Mouse (Mus musculus) gastrocnemius, postnatal 4 days (tissue): ENCODE measurements around the gene Thap8. TPM values are rescaled to one million over a fixed set of nuclear protein-coding genes. Genes with fewer than 3 reads are reported as not detected.
"Not testable (repeated sequence)": the region's sequence is repeated elsewhere in the genome, so short reads cannot be mapped to it uniquely, and the experiment has no call there.

Experiments used
- DNase-seq, 2 experiments: peaks; one replicate each; pipeline ENCODE4 v3.0.0; 2021 to 2022; ENCODE audit warnings: low spot score in 2 of 2, mixed read lengths in 2 of 2
- long read RNA-seq, 2 experiments: library from polyadenylated mRNA; stranded (forward); transcript quantifications; one replicate each; pipeline ENCODE4 v2.0.0; 2021
- total RNA-seq, 2 experiments: library from RNA; stranded (reverse); gene quantifications; 2 replicates each; pipeline ENCODE4 v1.2.3; 2021

Thap8 gene
- under 1 TPM; 0.29 to 0.96 TPM for total RNA-seq
- long read RNA-seq, experiment 1: 0 reads
- long read RNA-seq, experiment 2: 0 reads

DNA sequence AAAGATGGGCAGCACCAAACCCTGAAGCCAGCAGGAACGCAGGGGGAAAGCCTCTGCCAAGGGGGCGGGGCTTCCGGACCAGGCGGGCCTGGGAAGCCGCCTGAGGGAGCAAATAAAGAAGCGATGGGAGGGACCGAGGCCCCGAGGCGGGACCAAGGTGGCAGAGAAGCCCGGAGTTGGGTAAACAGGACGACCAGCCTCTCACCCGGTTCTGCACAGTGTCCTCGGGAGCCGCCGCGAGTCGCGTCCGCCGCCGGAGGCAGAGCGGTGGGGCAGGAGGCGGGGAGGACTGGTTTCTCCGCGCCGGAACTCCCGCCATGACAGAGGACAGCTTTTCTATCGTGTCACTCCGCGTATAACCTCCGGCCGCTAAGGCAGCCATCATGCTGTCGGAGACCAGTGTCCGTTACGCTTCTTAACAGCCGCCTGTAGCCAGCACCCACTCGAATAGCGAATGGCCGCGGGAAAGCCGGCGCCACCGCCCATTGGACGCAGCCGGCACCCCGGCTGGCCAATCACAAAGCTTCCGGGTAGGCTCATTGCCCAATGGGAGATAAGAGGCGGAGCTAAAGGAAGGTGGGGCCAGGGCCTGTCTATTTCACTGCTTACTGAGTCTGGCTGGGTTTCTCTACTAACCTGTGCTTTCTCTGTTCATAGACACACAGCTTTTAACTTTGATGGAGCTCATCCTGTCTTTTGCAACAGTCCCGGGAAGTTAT lies at the start of gene Thap8, which contains the start of gene Wdr62:
Gene Thap8 (plus strand): TSS at position 144 of the 719 bp plus-strand sequence.
Gene Wdr62 (minus strand): TSS at position 469 of the 719 bp plus-strand sequence.
- DNase-seq: peak; percentile 85 to 92

DNA sequence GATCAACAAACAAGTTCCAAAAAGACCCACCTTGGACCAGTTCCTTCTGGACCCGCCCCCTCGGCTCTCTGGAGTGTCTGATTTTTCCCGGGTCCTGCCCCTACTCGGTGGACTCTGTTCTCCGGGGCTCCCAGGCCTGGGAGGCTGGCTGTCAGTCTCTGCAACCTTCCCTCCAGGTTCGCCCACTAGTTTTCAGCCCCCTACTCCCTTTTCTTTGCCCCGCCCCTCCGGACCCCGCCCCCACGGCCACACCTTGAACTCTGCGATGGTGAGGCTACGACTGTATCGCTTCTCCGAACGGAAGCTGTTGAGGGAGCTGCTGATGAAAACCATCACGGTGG lies 48.6 kb upstream of the Thap8 start:
- DNase-seq: no peak

DNA sequence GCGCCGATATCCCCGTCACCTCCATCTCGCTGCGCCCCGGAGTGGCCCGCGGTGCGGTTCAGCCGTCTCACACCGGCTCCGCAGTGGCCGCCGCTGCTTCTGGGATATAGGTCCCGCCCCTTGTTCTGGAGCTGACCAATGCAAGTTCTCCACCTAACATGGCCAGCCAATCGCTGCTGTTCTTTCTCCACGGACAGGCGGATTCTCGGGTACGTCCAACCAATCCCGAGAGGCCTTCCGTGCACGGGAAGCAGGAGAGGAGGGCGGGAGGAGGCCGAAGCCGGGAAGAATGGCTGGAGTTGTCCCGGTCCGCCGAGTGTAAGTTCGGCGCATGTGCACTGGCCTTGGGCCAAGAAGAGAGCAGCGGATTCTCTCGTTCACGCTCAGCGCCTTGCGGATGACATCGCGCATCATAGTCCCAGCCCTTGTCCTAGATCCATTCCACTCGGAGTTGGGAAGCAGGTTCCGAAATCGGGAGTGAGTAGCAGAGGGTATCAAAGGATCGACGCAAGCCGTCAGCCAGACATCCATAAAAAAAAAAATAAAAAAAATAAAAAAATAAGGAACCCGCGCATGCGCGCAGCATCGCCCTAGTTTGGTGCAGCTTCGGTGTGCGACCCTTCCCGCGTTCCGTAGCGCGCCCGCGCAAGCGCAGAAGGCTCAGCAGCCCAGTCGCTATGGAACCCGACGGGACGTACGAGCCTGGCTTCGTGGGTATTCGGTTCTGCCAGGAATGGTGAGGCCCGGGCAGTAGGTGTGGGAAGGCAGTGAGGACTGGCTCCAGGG lies 48.0 kb upstream of the Thap8 start, which contains the start of the genes Polr2i and Tbcb:
Gene Polr2i (plus strand): TSS at position 280 of the 786 bp plus-strand sequence.
Gene Tbcb (minus strand): TSS at position 604 of the 786 bp plus-strand sequence.
- peak; percentile 96 to 98 for DNase-seq

DNA sequence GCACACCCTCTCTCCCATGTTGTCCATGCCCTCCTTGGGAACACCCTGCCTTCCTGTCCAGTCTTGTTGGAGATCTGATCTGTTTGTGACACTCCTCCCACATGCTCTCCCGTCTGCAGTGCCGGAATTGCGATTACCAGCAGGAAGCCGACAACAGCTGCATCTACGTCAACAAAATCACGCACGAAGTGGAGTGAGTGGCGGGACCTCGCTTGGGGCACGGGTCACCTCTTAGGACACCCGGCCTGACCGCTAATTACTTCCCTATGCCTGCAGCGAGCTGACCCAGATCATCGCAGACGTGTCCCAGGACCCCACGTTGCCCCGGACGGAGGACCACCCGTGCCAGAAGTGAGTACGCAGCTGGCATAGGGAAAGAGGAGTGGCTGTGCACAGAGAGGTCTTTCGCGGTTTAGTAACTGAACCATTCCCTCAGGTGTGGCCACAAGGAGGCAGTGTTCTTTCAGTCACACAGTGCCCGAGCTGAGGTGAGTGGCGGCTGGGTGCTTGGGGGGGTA lies 47.2 kb upstream of the Thap8 start:
- DNase-seq: peak in 1 of 2 experiments; percentile 70

DNA sequence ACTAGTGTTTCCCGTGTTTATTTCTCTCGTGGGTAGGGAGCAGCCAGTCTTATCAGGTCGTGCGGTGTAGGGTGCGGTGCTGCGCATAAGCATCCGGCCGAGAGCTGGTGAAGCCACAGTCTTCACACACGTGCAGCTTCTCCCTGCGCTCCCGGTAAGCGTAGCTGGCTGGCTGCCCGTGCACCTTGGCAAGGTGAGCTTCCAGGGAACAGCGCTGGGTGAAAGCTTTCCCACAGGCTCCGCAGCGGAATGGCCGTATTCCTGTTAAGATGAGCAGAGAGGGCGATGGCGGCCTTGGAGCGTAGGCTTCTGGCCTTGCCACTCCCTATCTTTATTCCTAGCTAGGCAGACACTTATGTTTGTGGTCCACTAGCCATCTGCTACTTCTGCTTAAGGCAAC lies 46.5 kb upstream of the Thap8 start:
- peak; percentile 31 to 33 for DNase-seq

DNA sequence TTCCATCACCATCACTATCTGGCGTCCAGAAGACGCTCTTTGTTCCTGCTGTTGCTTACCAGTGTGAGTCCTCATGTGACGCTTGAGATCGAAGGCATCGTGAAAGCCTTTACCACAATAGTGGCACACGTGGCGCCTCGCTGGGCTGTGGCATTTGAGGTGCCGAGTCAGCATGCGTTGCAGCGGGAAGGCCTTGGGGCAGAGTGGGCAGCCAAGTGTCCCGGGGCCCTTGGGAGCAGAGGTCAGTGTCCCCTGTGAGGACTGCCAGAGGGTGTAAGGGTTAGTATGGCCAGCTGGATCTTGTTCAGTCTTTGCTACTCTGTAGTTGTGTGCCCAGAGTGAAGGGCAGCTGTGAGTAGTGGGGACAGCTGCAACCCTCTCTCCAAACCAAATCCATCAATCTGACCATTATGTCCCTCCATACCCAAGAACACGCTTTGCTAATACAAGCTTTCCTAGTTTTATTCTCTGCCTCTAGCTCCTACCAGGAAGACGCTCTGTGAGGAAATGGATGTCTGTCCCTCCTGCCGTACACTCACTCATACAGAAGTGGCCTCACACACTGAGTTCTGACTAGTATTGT lies 45.5 kb upstream of the Thap8 start:
- DNase-seq: no peak

DNA sequence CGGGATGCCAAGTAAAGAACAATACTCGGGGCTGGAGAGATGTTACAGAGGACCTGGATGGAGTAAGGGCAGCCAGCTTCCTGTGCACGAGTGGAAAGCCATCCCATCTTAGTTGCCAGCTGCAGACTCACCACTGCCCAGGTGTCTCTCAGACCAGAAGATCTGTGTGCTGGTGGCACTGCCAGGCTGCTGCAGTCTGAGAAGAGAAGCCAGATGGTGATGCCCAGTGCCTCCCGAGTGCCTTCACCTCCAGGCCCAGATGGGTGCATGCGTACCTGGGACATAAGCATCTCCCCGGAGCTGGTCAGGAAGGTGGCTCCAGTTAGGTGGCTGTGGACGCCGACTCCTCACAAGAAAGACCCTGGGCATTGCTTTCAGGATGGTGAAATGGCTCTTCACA lies 44.8 kb upstream of the Thap8 start:
- no peak for DNase-seq

DNA sequence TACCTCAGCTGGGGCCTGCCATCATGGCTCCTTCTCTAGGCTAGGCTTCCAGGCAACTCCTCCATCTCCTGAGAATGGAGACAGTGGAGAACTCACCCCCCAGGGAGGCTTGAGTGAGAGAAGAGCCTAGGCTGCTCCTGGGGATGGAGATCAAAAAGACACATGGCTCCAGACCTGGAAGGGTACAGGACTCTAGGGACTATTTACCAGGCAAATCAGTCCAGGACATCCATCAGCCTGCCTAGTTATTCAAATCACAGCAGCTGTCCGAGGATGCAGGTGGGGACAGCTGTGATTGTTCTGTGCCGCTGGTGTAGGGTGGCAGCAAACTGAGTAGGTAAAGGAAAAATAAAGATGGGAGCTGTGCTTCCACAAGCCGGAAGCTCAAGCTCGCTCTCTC lies 44.3 kb upstream of the Thap8 start, which contains the start of gene Ovol3:
Gene Ovol3 (minus strand): TSS at position 101 of the 400 bp plus-strand sequence.
- no peak for DNase-seq

DNA sequence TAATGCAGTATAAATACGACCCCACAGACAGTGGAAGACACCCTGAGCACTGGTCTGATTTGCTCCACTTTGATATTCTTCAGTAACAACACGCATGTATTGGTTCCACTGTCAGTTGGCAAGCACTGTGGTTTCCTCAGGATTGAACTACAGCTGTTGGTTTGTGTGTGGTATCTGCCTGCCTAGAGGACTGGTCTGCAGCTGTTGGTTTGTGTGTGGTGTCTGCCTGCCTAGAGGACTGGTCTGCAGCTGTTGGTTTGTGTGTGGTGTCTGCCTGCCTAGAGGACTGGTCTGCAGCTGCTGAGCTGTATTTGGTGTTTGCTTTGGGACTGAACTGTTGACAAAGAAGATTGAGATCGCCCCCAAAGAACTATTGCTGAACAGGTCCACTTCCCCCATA lies 42.5 kb upstream of the Thap8 start:
- DNase-seq: not testable (repeated sequence)

DNA sequence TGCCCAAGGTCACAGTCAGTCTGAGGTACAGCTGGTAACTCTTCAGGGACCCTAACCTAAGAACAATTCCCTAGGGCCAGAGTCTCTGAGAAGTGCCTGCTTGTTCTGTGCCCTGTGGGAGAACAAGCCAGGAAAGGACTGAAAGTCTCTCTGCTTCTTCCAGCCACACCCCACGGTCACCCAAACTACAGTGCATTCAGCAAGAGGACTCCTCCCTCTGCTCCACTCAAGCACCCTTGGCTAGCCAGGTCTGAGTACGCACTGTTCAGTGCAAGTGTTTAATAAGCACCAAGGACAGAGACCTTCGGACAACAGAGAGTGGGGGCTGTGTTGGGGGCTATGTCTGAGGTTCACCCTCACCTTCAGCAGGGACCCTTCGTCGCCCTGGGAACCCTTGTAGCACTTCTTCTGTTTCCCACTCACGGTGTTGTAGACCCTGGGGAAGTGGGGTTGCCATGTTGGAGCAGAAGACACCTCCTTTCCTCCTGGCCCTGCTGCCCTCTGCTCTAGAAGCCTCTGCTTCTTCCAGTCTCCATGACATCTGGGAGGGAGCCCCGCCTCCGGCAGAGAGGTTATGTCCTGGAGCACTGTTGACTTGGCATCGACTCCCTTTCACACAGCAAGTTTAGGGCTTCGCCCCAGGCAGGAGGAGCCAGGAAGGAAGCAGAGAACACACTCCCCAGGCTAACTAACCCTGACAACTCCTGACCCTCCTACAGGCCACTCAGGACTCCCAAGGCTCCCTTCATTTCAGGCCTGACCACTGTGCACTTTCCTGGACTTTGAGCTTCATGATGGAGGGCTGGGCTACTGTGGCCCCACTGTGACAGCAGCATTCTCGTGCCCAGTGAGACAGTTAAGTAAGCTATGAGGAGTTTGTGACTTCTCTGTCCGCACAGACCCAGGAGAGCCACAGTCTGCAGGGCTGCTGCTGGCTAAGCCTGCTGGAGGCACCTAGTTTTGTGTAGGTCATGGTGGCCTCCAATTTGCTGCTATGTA lies 27.6 kb upstream of the Thap8 start:
- no peak for DNase-seq

DNA sequence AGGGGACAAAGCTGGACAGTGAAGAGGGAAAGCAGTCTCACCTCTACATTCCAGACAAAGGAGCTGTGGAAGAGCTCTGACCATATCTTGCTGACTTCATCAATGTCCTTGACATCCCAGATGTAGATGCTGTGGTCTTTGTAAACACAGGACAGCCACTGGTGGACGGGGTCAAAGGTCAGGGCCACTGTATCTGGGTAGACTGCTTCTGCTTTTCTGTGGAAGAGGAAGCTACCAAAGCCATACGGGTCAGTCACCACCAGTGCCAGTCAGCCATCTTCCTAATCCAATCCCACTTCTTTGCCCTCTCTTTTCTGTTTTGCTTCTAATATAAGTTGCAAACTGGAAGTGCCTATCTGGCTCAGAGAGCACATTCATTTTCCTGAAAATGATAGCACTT lies 14.9 kb upstream of the Thap8 start:
- no peak for DNase-seq

DNA sequence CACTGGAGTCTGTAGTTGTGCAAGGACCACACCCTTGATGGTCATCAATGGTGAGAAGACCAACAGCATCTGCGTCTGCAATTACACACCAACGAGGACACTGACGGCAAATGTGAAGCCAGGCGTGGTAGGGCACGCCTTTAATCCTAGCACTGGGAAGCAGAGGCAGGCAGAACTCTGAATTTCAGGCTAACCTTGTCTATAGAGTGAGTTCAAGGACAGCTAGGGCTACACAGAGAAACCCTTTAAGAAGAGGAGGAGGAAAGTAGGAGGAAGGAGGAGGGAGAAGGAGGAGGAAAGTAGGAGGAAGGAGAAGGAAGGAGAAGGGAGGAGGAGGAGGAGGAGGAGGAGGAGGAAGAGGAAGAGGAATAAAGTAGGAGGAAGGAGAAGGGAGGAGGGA lies 14.4 kb upstream of the Thap8 start:
- DNase-seq: no peak

DNA sequence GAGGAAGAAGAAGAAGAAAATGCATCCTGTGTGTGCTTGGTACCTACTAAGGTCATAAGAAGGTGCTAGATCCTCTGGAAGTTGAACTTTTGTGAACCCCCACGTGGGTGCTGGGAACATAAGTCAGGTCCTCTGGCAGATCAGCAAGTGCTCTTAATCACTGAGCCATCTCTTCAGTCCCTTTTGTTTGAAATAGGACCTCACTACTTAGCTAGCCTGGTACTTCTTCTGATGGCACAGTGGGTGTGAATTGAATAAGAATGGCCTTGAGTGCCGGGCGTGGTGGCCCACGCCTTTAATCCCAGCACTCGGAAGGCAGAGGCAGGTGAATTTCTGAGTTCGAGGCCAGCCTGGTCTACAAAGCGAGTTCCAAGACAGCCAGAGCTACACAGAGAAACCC lies 14.0 kb upstream of the Thap8 start:
- no peak for DNase-seq

DNA sequence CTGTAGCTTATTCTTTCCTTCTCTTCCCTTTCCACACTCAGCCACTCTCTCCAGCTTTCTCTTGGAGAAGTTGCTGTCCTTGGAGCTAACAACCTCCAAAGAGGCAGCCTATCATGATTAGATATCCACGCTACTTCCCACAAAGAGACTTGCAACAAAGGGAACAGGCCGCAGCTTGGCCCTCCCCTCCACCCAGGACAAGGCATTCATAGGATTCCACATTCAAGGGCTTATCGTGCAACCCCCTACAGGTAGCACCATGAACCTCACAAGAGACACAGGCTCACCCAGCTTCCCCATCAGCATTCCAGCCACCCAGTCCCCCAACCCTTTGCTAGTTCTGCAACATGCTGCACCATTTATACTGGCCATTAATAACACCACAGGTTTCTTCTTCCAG lies 13.1 kb upstream of the Thap8 start:
- no peak for DNase-seq

DNA sequence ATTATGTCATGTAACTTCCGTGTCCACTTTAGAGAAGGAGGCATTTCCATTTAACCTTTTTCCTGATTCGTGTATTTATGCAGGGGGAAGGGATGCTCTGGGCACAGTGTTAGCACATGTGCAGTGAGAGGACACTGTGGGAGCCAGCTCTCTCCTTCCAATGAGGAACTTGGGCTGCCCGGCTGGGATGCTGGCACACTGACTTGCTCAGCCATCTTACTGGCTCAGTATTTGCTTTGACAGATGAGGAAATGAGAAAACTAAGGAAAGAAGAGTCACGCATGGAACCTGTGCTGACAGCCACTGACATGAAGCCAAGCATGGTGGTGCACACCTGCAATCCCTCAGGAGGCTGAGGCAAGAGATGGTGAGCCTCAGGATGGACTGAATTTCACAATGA lies 10.3 kb upstream of the Thap8 start:
- no peak for DNase-seq

DNA sequence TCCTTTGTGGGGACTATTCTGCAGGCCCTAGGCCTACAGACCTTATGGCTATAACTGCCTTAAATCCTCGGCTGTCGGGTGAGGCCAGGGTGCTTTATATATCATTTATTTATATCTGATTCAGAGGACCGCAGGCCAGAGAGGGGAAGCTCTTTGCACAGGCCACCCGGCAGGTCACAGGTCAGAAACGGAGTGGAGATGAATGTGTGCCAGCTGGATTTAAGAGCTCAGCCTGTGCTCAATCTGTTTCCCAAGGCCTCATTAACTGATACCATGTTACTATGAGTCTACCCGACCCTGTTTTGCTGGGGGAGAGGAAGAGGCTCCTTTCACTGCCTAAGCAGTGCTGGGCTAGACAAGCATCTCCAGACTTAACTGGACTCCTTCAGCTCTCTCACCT lies 5.5 kb upstream of the Thap8 start:
- DNase-seq: no peak

DNA sequence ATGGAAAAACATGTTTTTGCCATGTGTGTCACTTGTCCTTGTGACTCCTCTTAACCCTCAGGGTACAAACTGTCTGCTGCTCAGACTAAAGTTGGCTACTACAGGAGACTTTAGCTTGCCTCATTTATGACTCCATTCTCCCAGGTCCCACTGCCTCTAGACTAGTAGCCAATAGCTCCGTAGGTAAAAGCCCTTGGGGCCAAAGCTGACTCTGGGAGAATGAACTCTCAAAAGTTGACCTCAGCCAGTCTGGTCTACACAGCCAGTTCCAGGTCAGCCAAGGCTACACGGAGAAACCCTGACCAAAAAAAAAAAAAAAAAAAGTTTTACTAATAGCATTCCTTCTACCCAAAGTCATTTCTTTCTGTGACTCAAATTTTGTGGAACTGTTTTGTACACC lies 983 bp upstream of the Thap8 start:
- DNase-seq: no peak

DNA sequence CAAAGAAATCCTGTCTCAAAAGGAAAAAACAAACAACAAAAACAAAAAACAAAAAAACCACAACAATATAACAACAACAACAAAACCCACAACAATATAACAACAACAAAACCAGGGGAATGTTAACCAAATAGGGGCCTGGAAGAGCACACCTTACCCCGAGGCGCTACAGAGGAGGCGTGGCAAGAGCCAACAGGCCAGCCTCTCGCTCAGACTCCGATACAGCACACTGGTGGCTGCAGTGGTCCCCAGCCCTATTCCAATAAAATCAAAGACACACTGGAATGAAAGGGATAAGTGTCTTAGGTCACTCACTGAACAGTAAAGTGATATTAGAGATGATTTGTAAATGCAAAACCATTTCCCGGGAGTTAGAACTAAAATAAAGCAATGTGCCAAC lies 358 bp upstream of the Thap8 start:
- no peak for DNase-seq

DNA sequence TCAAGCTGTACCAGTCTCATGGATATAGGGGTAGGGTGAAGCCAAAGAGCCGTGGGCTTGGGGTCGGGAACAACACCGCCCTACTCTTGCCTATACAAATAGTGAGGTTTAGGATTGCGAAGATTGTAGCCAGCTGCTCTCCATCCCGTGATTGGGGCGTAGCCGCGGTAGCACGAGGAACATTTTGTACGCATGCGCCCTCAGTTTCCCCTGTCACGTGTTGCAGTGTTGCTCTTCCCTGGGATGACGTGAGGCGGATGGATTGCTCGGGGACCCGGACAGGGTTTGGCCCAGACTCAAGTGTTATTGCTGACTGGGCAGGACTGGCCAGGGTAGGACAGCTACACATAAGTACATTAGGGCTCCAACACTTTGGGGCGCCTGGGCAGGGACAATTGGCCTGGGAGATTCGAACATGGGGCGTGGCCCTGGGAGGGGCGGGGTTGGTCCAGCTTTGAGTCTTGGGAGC lies 810 bp downstream of the Thap8 start:
- DNase-seq: peak; percentile 72 to 87

DNA sequence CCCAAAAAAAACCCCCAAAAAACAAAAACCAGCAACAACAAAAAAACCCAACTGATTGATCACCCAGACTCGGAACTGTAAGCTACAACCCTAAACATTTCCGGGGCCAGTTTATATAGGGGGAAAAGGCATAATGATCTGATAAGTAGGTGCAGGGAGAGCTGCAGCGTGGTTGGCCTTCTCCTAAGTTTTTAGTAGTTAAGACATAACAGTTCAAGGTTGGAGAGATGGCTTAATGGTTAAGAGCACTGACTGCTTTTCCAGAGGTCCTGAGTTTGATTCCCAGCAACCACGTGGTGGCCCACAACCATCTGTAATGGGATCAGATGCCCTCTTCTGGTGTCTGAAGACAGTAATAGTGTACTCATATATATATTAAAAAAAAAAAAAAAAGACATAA lies 1.6 kb downstream of the Thap8 start:
- no peak for DNase-seq
